Mouse (Mus musculus) liver (tissue): ENCODE data around the gene Sec16b.

Source experiments
- DNase-seq: peaks from one replicate; pipeline ENCODE4 v3.0.0-alpha.2; 2020; ENCODE audit warnings: mixed read lengths

Gene Sec16b

DNA sequence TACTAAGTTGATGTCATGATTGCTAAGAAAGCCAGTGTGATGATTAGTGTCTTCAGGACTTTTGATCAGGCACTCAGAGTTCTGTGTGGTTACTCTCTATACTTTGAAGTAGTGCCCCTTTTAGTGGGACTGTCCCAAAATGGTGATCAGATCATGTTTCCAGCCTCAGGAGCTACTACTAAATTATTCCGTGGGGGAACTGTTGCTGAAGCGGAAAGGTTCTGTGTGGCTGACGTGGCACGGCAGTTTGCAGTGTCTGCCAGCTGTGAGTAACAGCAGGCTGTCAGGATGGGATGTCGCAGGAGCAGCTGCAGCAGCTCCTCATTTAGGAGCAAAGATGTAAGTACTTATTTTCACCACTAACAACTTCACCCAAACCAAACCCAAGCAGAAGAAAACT, at the start of gene Sec16b:
Gene Sec16b, plus strand, starts transcription at position 207 of the 400 bp plus-strand sequence.
- DNase-seq = no peak

DNA sequence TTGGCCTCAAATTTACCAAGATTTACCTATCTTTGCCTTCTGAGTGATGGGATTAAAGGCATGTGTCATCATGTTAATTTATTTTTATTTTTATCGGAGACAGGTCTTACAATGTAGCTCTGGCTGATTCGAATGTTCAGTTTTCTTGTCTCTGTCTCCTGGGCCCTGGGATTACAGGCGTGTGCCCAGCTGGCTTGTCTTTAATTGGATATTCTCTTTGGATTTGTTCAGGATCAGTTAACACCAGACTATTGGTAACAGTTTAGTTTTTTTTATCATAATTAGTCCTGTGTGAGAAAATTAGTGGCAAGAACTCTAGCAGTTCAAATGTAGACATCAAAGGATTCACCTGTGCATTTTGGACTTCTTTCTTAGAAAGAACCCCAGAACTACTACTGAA, 48.7 kb upstream of the Sec16b start:
- DNase-seq = no peak

DNA sequence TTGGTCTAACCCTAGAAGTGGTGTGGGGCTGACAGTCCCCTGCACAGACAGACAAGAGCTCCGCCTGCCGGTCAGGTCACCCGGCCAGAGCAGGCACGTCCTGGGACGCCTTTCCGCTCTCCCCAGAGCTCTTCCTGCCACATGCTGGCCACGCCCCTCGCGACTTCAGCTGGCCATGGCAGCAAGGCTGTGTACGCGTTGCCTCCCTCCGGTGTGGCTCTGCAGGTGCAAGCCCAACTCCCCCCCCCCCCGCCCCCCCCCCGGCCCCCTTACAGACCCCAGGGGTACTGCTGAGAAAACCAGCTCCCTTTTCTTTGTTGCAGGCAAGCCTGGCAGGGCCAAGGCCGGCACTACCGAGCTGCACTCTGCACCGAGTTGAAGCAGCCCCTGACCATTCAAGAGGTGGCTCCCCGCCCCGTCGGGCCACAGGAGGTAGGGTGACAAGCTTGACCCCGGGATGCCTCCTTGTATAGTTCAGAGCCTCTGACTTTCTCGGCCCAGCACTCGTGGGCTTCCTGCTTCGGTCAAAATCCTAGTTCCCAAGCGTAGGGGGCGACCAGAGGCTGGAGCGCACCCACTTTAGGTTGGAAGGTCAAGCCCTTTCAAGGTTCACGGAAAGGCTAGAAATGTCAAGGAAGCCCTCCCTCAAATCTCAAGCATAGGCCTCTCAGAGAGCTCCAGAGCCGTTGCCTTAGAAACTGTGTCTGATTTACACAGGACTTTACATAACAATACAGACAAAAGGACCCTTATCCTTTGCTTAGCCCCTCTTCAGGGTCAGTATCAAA, 47.9 kb upstream of the Sec16b start, which contains the start of gene Cryzl2:
Gene Cryzl2, plus strand, starts transcription at position 157 of the 788 bp plus-strand sequence.
- peak; percentile 88 for DNase-seq

DNA sequence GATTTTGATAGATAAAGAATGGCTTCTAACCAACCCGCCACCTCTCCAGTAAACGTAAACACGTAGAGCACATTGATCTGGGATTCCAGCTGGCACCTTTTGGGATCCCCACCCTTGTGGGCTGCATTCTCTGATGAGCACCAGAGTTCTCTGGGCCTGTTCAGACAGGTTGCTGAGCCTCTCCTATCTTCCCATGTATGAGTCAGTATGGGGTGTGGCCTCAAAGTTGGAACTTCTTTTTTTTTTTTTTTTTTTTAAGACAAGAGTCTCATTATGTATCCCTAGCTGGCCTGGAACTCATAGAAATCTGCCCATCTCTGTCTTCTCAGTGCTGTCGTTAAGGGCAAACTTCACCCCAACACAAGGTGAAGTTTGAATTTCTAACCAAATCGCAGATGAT, 46.6 kb upstream of the Sec16b start:
- DNase-seq = no peak

DNA sequence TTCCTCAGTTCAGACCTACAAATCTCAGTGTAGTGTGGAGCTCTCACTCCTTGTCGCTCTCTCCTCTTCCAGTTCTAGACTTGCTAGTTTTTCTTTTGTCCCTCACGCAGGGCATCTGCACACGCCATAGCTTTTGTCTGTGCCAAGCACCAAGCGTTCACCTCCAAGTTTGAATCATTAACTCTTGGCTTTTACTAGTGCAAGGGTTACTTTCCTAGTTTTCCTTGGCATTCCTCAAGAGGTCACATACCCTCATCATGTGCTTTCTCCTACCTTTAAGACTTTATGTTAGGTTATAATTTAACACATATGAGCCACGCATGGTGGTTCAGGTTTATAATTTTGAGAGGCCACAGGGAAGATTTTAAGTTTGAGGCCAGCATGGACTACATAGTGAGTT, 45.3 kb upstream of the Sec16b start:
- no peak for DNase-seq

DNA sequence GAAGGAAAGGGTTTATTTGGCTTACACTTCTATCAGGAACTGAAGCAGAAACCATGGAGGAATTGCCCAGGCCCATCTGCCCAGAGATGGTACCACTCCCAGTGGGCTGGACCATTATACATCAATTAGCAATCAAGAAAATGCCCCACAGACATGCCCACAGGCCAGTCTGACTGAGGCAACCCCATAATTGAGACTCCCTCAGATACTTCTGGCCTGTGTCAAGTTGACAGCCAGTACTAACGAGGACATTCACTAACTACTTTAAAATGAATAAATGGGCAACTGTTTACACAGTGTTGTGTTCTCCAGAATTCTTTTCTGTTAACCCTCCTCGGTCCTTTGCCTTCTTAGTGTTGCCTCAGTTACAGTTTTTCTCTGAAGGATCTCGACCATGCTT, 44.2 kb upstream of the Sec16b start:
- DNase-seq = no peak

DNA sequence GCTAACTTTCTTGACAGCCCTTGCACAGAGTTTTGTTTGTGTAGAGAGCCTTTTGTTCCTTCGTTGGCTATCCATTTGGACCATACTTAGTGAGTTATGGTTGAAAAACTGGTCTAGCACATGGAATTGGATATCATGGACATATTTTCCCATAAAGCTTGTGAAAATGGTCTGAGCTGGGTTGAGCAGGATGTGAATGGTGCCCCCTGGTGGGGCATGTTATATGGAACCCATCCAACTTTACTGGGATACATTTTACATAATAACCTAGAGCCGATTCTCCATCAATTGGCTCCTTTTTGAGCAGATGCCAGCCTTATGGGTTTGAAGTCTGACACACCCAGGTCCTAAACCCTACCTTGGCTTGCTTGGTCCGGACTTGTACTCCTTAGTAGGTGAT, 41.3 kb upstream of the Sec16b start:
- peak; percentile 21 for DNase-seq

DNA sequence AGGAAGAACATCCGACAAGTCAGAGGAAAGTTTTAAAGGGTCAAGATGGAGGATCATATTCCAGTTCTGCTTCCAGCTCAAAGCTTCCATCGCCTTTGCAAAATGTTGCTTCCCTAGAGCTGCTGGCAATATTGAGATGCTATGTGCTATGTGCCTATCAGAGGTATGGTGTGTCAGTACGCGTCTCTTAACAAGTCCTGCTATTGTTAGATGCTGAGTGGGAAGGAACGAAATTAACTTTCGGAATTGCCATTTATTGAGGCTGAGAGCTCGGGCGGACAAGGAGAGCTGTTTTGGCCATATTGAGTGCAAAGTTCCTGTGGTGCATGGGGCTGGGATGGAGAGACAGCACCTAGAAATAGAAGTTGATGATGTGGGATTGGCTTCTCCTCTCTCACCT, 38.7 kb upstream of the Sec16b start:
- DNase-seq = no peak

DNA sequence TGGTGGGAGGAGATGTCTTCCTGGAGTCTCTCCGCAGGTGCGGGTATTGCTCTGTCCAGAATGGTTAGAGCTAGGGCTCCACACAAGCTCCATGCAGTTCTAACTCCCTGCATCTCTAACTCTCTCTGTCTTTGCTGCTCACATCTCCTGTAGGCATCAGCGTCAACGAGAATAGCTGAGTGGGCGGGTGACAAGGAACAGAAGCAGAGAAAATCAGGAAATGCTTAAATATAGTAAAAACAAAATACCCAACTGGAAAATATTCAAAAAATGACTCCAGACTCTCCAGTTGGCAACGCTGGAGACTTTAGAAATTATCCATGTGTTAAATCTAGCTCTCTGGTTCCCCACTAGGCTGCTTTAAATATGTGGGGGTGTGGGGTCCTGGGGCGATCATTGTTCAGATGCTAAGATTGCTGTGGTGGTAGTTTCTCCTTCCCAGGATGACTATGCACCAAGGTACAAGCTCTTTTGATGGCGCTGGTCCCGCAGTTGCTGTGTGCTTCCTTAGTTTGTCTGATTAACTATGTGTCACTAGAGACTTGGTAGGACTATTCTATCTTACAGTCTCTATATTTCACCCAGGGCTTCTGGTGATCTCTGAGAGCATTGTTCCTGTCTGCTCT, 35.7 kb upstream of the Sec16b start:
- DNase-seq = no peak

DNA sequence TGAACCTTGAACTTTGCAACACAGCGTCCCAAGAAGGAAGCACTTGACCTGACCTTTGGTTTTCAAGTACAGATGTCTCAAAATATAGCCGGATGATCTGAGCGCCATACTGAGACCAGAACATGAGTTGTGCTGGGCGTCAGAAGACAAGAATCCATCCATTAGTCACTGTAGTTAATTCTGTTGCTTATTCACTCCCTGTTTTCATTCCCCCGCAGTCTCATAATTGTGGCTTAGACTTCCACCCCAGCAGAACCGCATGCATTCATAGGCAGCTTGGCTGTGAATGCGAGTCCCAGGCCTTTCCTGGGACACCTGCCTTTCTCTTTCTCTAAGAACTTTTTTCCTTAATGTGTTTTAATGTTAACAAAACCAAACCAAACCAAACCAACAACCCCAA, 33.8 kb upstream of the Sec16b start:
- no peak for DNase-seq

DNA sequence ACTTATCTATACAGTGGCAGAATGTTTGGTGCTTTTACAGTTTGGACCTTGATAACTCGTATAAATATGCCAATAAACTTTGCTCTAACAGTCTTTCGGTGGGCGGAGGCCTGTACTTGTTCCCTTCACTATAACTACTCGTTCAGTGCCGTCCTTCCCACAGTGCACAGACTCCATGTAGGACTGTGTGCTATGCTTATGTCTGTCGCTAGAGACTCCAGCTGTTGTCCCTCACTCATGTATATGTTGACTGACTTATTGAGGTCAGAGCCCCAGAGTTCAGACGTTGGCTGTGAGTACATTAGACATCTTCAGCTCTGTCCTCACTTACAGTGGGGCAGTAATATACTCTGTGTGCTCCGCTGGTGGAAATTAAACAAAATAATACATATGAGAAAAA, 31.7 kb upstream of the Sec16b start:
- DNase-seq = no peak

DNA sequence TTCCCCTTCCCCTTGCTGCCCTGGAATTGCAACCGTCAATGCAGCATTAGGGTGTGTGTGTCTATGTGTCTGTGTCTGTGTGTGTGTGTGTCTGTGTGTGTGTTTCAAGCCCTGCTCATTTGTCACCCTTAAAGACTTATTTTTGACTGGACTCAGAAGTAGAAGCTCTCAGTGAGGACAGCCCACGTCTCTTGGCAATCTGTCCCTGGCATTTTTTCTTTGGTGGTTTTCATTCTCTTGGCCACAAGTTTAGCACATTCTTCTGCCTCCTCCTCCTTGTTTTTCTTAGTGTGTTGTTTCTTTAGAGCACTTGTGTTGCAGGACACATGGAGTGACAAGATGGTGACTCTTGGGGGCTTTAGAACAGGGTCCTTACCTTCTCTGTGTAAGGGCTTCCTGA, 30.3 kb upstream of the Sec16b start:
- no peak for DNase-seq

DNA sequence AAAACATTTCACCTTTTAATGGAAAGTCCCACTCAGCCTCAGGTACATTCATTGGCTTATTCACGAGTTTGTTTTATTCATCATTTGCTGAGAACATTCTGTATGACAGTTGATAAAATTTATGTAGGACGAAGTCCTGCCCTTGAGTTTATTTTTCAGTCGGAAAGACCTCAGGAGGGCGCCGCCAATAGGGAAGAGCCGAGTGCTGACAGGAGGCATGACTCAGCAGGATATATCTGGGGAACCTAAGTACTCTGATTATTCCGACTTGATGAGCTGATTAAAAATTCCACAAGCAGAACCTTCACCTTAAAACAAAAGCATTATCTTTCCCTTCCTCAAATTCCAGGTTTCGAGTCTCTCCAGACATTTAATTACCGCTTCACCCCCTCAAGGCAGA, 26.4 kb upstream of the Sec16b start:
- peak; percentile 11 for DNase-seq

DNA sequence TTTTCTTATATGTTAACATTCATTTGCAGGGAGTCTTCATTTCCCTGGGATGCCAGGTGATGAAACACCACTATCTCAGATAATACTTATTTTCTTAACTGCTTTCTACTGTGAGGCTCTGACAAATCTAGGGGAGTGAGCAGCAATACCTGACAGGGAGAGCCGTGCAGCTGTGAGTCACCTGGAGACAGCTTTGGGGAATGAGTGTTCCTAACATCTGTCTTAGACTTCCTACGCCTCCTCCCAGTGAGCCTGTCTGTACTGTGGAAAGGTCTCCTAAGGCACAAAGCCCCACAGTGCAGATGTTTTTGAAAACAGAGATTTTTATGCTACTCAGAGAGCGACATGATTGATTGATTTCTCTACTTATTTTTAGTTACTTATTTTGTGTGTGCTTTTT, 25.6 kb upstream of the Sec16b start:
- DNase-seq = no peak

DNA sequence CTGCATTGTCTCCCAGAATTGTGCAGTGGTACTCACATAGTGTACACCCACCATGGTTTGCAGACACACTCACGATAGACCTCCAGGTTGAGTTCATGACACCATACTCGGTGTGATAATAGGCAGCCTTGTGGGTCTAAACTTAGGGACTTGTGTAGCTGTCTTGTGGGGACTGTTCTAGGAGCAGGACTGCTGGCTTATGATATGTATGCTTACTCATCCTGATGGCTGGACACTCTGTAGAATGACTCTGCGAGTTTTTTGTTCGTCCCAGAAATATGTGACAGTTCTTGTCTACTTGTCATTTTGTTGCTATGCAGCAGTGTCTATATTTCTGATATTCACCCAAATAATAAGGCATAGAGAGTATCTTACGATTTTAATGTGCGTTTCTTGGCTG, 24.9 kb upstream of the Sec16b start:
- no peak for DNase-seq

DNA sequence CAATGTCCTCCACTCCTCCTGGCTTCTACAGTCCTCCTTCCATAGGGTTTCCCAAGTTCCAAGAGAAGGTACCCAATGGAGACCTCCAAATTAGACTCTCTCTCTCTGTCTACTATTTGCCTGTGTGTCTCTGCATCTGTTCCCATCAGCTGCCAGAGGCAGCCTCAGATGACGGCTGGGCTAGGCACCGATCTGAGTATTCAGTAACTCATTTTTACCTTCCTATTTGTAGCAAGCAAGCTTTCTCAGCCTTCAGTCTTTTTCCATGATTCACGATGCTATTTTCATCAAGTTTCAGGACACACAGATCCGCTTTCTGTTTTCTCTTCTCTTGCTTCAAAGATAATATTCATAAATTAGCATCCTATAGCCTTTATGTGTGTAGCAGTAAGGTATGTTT, 22.4 kb upstream of the Sec16b start:
- no peak for DNase-seq

DNA sequence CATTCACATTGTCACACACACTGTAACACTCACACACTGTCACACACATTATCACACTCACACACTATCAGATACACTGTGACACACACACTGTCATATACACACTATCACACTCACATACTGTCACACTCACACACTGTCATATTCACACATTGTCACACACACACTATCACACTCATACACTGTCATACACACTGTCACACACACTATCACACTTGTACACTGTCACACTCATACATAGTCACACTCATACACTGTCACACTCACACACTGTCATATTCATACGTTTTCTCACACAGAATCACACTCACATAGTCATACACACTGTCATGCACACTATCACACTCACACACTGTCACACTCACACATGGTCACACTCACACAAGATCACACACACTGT, 5.9 kb upstream of the Sec16b start:
- DNase-seq = no peak

DNA sequence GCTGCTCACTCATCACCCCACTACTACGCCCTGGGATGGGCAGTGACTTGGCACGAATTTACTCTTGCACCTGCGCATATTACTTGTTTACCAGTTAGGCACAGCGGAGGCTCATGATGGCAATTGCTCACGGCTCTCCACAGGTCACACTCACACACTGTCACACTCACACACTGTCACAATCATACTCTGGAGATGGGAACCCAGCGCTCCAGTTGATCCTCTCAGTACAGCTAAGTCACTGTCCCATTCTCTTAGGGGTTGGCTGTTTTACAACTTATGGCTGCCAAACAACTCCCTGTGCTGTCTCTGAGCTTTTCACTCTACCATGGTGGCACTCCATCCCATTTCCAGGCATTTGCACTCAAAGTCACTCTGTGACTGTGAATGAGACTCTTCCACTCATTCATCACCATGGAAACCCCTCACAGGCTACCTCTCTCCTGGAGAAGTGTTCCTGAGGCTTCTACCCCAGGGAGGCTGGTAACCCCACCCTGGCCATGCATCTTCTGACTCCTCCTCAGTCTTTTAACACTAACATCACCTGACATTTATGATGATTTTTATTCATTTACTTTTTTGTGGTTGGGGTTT, 5.1 kb upstream of the Sec16b start:
- DNase-seq = no peak

DNA sequence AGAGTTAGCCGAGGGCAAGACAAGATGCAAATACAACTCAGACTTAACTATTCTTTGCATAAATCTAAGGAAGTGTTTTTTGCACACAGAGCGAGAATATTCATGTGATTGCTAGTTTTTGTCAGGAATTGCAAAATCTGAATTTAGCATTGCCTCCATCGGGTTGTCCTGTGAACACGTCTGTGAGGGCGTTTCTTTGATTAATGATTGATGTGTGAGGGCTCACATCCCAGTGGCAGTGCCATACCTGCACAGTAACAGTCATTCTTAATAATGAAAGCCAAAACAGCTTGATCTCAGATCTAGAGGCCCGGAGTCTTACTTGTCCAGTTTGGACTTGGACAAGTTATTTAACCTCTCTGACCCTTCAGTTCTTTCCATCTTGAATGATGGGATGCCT, 3.5 kb upstream of the Sec16b start:
- DNase-seq = no peak

DNA sequence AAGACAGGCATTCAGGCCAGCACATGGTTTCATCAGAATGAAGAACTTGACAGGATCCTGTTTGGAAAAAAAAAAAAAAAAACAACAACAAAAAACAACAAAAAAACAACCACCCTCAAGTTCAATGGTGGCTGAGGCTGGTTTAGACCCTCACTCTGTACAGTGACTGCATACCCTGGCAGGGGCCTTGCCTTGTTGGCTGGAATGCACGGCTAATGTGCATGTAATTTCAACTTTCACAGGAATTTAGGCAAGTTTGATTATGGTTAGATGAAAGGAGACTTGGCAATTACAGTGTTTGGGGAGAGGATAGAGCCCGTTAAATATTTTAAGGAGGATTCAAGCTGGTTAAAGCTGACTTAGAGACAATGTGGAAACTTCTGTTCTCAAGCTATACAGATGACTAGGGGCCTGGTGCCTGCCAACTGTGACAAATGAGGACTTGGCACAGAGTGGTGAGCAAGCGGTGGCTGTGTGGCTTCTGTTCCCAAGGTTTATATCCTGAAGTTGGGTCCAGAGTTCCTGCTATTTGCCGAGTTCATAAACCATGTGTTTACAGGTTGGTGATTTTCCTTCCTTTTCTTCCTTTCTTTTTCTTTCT, 567 bp downstream of the Sec16b start:
- DNase-seq = no peak

DNA sequence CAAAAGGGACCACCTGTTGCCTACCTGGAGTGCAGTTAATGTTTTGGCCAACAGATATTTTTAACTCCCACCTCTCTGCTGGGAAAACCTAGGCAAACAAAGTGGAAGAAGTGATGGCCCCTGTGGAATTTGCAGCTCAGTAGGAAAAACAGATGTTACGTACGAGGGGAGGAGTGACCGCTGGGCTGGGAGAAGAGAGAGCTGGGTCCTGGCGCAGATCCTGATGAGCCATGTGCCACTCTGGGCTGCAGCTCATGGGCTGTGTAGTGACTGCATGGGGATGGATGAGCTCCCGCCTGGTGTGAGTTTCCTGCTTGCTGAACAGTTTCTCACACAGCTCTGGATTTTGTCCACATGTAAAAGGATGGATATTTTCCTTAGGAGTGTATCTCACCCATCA, 1.3 kb downstream of the Sec16b start:
- no peak for DNase-seq

DNA sequence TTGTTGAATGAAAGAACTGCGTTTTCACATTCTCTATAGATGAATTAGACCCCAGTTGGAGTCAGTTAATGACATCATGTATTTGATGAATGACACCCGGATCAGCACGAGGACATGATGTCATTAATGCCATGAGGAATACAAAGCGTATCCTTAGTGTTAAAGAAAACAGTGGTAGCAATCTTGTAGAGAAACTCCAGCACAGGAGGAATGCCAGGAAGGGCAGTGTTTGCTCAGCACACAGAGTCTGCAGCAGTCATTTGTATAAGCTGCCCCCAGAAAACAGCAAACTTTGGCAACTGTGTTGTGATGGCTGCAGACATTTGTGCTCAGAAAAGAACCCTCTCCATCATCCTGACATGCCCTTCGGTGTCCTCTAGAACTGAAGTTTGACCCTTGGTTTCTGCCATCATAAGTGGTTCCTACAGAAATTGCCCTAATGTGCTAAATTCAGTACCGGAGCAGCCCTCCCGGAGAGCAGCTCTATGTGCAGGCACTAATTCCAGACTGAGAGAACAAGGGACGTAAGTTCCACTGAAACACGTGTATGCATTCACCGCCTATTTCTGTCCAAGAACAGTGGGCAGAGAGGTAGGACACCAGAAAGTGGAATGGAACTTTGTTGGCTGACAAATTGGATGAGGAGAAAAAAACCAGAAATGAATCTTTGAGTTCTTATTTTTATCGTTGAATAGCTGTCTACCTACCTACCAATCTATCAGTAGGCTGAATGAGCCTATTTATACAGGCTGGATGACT, 6.3 kb downstream of the Sec16b start:
- no peak for DNase-seq

DNA sequence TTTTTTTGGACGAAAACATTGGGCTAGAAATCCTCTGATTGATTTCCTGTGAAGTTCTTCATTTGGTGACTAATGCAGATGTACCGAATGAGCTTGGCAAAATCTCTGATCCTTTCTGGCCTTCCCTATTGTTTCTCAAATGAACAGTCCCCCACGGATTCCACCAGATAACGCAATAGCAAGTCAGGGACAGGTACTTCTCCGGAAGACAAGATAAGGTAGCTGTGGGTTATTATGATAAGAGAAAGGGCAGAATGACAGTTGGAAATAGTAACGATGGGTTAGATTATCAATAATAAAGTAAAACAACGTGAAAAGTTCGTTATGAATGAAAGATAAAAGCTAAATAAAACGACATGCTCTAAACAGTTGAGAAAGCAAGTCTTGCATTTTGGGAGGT, 7.0 kb downstream of the Sec16b start:
- no peak for DNase-seq
